Mouse (Mus musculus) ovary, postnatal 10 days (tissue): ENCODE data around the gene Cpt1a.

Source experiments
- DNase-seq: peaks from one replicate; pipeline ENCODE4 v3.0.0; 2022; ENCODE audit warnings: low spot score

Gene Cpt1a

GRCm38 (mm10) chr19:3429156-3429816, 107.2 kb downstream of the Cpt1a start:
- DNase-seq: no peak

- DNase-seq: no peak
Measured at GRCm38 (mm10) chr19:3431066-3431465, 108.9 kb downstream of the Cpt1a start.

DNA sequence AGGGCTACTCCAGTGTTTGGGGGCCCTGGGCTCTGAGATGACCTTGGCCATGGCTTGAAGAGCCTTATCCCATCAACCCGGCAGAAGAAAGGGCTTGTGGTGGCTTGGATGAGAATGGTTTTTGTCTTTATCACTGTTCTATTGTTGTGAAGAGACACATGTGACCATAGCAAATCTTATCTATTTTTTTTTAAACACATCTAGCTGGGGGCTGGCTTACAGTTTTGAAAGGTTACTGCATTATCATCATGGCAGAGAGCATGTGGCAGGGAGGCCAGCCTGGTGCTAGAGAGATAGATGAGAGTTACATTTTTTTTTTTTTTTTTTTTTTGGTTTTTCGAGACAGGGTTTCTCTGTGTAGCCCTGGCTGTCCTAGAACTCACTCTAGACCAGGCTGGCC, 109.8 kb downstream of the Cpt1a start:
- DNase-seq: no peak

DNA sequence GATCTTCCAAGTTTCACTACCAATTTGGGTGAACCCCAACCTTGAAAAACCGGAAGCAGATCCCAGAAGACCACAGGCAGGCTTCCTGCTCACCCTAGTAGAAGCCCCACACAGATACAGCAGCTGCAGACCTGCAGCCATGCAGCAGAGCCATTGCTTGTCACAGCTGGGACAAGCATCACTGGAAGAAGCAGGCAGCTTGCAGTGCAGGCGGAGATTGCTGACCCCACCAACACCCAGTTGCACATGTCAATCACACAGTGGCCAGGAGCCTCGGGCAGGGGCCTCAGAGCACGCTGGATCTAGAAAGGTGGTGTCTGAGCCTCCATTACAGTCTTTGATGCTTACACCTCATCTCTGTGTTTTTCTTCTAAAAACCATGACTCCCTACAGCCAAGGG, 112.0 kb downstream of the Cpt1a start:
- no peak for DNase-seq

GRCm38 (mm10) chr19:3434641-3435040, 112.5 kb downstream of the Cpt1a start:
- DNase-seq: no peak
